In genomic region chr13:60084975-60085374, GRCm38 (mm10) we compare ENCODE assay signal across 8 mouse cellular contexts.
DNase-seq lines count a peak whose midpoint lies in the region; ATAC-seq lines count a peak whose summit lies in the region.

No protein-coding gene starts in this region.

- no peaks in the 10 kb centered on the region for H3K27me3 ChIP-seq in forebrain, embryonic 11.5 days (ENCODE audit: control insufficient read depth, insufficient read depth, low read length)
- H3K27me3 ChIP-seq in hindbrain, embryonic 15.5 days, result no peaks in the 10 kb centered on the region
- H3K27me3 ChIP-seq in midbrain, embryonic 15.5 days (replicated peaks), result no peaks in the 10 kb centered on the region

- peak; percentile 90 for ATAC-seq in forebrain, embryonic 11.5 days (replicated peaks; ENCODE audit: low FRiP score)
- peak; percentile 61; the same call in 1 of the 2 replicates for ATAC-seq in hindbrain, embryonic 15.5 days (ENCODE audit: low FRiP score, low read depth)
- peak; percentile 71 for ATAC-seq in midbrain, embryonic 15.5 days (replicated peaks)

- H3K9ac ChIP-seq in forebrain, embryonic 11.5 days (ENCODE audit: low read length), result no peak overlapping the region
- no peak overlapping the region for H3K9ac ChIP-seq in hindbrain, embryonic 15.5 days
- H3K9ac ChIP-seq in midbrain, embryonic 15.5 days, result no peak overlapping the region

- 13% methylated on average over 12 of the region's 12 CpGs for WGBS in forebrain, embryonic 11.5 days
- 15% methylated on average over 12 of the region's 12 CpGs for WGBS in hindbrain, embryonic 15.5 days
- WGBS in midbrain, embryonic 15.5 days, result 11% methylated on average over 12 of the region's 12 CpGs

- peaks cover 11% of the 10 kb centered on the region; the same call in 1 of the 2 replicates for H3K4me1 ChIP-seq in forebrain, embryonic 11.5 days (replicated peaks; ENCODE audit: control insufficient read depth, insufficient read depth, low read length)
- peaks cover 9% of the 10 kb centered on the region for H3K4me1 ChIP-seq in hindbrain, embryonic 15.5 days (replicated peaks)
- peaks cover 8% of the 10 kb centered on the region for H3K4me1 ChIP-seq in midbrain, embryonic 15.5 days

- H3K4me2 ChIP-seq in forebrain, embryonic 11.5 days (ENCODE audit: low read depth, low read length, severe bottlenecking), result peak overlapping the region; percentile 34; the same call in 1 of the 2 replicates
- H3K4me2 ChIP-seq in hindbrain, embryonic 15.5 days, result peak overlapping the region; percentile 40
- peak overlapping the region; percentile 35 for H3K4me2 ChIP-seq in midbrain, embryonic 15.5 days

- DNase-seq in layer of hippocampus, postnatal 14 days (ENCODE audit: low spot score in 2 of 2), result peak; percentile 11 to 24
- no peak for DNase-seq in layer of hippocampus, adult 9-11 months
- DNase-seq in forebrain, embryonic 11.5 days (ENCODE audit: low spot score), result peak; percentile 90
- no peak for DNase-seq in thymus, postnatal 0 days (ENCODE audit: low spot score)
- no peak for DNase-seq in kidney, adult 9 months
- DNase-seq in spleen, postnatal 36 days (ENCODE audit: low spot score in 2 of 2), result no peak

- H3K9me3 ChIP-seq in forebrain, embryonic 11.5 days (ENCODE audit: control insufficient read depth, low read length), result no peaks in the 10 kb centered on the region
- H3K9me3 ChIP-seq in hindbrain, embryonic 15.5 days, result no peaks in the 10 kb centered on the region
- H3K9me3 ChIP-seq in midbrain, embryonic 15.5 days, result no peaks in the 10 kb centered on the region

- no peak overlapping the region for H3K4me3 ChIP-seq in forebrain, embryonic 11.5 days (ENCODE audit: low read depth, low read length)
- no peak overlapping the region for H3K4me3 ChIP-seq in hindbrain, embryonic 15.5 days
- H3K4me3 ChIP-seq in midbrain, embryonic 15.5 days, result no peak overlapping the region

- no peaks in the 10 kb centered on the region for H3K36me3 ChIP-seq in forebrain, embryonic 11.5 days (ENCODE audit: control insufficient read depth, insufficient read depth, low read length)
- H3K36me3 ChIP-seq in hindbrain, embryonic 15.5 days, result no peaks in the 10 kb centered on the region
- H3K36me3 ChIP-seq in midbrain, embryonic 15.5 days (replicated peaks), result no peaks in the 10 kb centered on the region

- H3K27ac ChIP-seq in forebrain, embryonic 11.5 days (ENCODE audit: low read depth, low read length), result 0 out of 2 replicates have a peak overlapping the region, but pooled peaks have one; percentile 8
- no peak overlapping the region for H3K27ac ChIP-seq in hindbrain, embryonic 15.5 days (replicated peaks)
- no peak overlapping the region for H3K27ac ChIP-seq in midbrain, embryonic 15.5 days

Comparison
In these comparisons a context has a peak if more than half of its experiments do, and no peak if none do; other contexts are left out.
1. DNase-seq: peak in layer of hippocampus, postnatal 14 days (2 of 2) and forebrain, embryonic 11.5 days (single experiment); none in layer of hippocampus, adult 9-11 months (single experiment), thymus, postnatal 0 days (single experiment), kidney, adult 9 months (single experiment) and spleen, postnatal 36 days (0 of 2).
2. Peak in every context shown above with its lines, with median percentiles within 50 percentile points of each other: ATAC-seq and H3K4me2 ChIP-seq.